Mouse (Mus musculus): Measurements from ENCODE around the gene Brd4. TPM values are rescaled to one million over a fixed set of nuclear protein-coding genes. Genes with fewer than 3 reads are reported as not detected.

Gene Brd4
- polyA plus RNA-seq (2015; fragmentation: Nextera tagmentation; extraction: Ambion mirVana), result 58.8 and 64.2 TPM in 2 replicates

DNA sequence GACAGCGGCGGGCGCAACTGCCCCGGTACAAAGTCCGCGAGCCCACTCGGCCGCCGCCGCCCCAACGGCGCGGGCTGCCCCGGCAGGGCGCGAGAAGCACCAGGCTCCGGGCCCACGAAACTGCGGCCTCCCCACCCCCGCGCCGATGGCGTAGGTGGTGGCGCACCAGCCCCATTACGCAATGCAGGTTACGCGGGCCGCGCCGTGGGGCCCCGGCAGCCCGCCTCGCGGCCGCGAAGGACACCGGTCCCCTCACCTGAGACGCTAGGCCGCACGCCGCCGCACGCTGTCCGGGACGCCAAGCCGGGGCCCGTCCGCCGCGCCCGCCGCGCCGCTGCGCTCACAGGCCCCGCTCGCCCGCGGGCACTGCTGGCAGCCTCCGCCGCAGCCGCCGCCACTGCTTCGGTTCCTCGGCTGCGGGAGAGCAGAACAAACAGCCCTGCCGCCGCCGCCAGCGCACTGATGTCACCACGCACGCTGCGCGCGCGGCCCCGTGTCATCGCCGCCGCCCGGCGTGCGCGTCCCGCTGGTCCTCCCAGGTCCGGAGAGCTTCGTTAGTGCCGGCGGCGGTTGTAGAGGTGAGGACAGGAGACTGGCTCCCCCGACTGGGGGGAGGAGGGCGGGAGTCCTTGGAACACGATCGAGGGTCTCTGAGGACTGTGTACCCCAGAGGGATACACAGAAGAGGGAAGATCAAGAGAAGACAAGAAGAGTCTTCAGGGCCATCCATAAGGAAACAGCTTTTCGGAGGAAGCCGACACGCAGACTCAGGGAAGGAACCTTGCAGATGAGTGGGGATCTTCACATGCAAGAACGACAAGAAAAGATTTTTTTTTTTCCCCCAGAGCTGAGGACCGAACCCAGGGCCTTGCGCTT, at the start of gene Brd4:
Gene Brd4, minus strand, starts transcription at position 461 of the 876 bp plus-strand sequence.
- H3K4me2 ChIP-seq, result peak within 1 kb of the TSS; percentile 85
- ATAC-seq (ENCODE audit: extremely low read depth, insufficient number of reproducible peaks, low FRiP score, low TSS enrichment), result peak; percentile 82
- peak within 1 kb of the TSS; percentile 77 for H3K4me3 ChIP-seq
- WGBS, result under 1% methylated on average over 81 of the region's 100 CpGs
- peak within 1 kb of the TSS; percentile 99 for H3K27ac ChIP-seq (replicated peaks)
- H3K4me1 ChIP-seq, result peaks cover 36% of the 10 kb centered on the region
- no peaks in the 10 kb centered on the region for H3K27me3 ChIP-seq (replicated peaks)
- no peaks in the 10 kb centered on the region for H3K36me3 ChIP-seq
- H3K9me3 ChIP-seq, result no peaks in the 10 kb centered on the region
- H3K9ac ChIP-seq, result peak within 1 kb of the TSS; percentile 95

DNA sequence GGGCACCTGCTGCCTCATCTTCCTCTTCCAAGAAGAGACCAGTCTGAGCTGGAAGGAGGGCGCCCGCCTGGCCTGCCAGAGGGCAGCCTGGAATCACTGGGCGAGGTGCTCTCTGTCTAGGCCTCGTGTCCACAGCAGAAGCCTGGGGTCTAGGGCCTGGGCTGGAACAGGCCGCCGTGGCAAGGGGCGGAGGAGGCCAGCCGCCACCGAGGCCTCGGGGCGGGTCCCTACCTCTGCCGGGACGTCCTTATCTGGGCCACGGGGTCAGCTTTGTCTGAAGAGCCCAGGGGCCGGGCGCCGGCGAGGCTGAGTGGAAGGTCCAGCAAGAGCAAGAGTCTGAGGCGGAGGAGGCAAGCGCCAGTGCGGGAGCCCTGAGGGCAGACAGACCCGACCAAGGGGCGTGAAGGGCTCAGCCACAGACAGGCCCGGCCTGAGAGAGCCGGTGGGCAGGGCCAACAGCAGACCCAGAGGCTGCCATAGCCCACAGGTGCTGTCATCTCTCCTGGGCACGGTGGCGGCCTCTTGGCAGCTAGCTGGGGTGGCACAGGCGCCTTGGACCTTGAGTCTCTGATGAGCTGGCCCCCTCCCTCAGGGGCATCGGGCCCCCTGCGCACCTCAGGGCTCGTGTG, 49.3 kb upstream of the Brd4 start:
- ATAC-seq (ENCODE audit: extremely low read depth, insufficient number of reproducible peaks, low FRiP score, low TSS enrichment), result no peak
- 55% methylated on average over 31 of the region's 31 CpGs for WGBS
- Histone ChIP-seq H3K4me2 (no peak overlapping the region), H3K4me3 (no peak overlapping the region), H3K27me3 (replicated peaks) (no peaks in the 10 kb centered on the region), H3K9me3 (no peaks in the 10 kb centered on the region), H3K27ac (replicated peaks) (no peak overlapping the region), H3K4me1 (no peaks in the 10 kb centered on the region), H3K9ac (no peak overlapping the region), H3K36me3 (peaks cover 96% of the 10 kb centered on the region)

- H3K4me1 ChIP-seq, result peaks cover 5% of the 10 kb centered on the region
- no peak overlapping the region for H3K9ac ChIP-seq
- no peak overlapping the region for H3K4me2 ChIP-seq
- no peak for ATAC-seq (ENCODE audit: extremely low read depth, insufficient number of reproducible peaks, low FRiP score, low TSS enrichment)
- H3K4me3 ChIP-seq, result no peak overlapping the region
- H3K36me3 ChIP-seq, result peaks cover 87% of the 10 kb centered on the region
- no peak overlapping the region for H3K27ac ChIP-seq (replicated peaks)
- H3K9me3 ChIP-seq, result no peaks in the 10 kb centered on the region
- H3K27me3 ChIP-seq (replicated peaks), result no peaks in the 10 kb centered on the region
These were observed 43.0 kb upstream of the Brd4 start for GRCm38 (mm10) chr17:32327501-32327900.

GRCm38 (mm10) chr17:32322809-32323208, 38.3 kb upstream of the Brd4 start:
- peak overlapping the region; percentile 90; the same call in 1 of the 2 replicates for H3K4me2 ChIP-seq
- no peak for ATAC-seq (ENCODE audit: extremely low read depth, insufficient number of reproducible peaks, low FRiP score, low TSS enrichment)
- H3K27ac ChIP-seq (replicated peaks), result no peak overlapping the region
- no peaks in the 10 kb centered on the region for H3K9me3 ChIP-seq
- no peaks in the 10 kb centered on the region for H3K27me3 ChIP-seq (replicated peaks)
- 93% methylated on average over 1 of the region's 1 CpGs for WGBS
- 0 out of 2 replicates have a peak overlapping the region, but pooled peaks have one; percentile 8 for H3K9ac ChIP-seq
- H3K4me3 ChIP-seq, result no peak overlapping the region
- peaks cover 36% of the 10 kb centered on the region for H3K4me1 ChIP-seq
- H3K36me3 ChIP-seq, result peaks cover 51% of the 10 kb centered on the region

DNA sequence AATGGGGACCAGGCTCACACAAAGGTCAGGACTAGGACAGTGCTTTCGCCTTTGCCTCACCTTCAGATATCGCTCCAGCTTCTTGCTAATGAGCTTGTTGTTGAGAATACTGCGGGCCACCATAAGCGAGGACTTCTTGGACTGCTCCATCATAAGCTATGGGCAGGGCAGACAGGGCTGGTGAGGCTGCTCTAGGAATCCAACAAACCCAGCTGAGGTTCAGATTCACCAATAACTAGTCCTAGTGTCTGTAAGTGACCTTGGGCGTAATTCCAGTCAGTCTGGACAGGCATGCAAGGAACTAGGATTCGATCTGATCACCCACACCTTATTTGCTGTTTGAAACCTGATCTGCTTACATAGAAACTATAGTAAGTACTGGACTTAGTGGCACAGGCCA, 37.3 kb upstream of the Brd4 start:
- Histone ChIP-seq H3K27me3 (replicated peaks) (no peaks in the 10 kb centered on the region), H3K4me3 (peak overlapping the region; percentile 95), H3K4me1 (peaks cover 38% of the 10 kb centered on the region), H3K27ac (replicated peaks) (peak overlapping the region; percentile 98), H3K4me2 (peak overlapping the region; percentile 90), H3K9me3 (no peaks in the 10 kb centered on the region), H3K9ac (peak overlapping the region; percentile 87), H3K36me3 (peaks cover 54% of the 10 kb centered on the region)
- ATAC-seq (ENCODE audit: extremely low read depth, insufficient number of reproducible peaks, low FRiP score, low TSS enrichment), result no peak
- 13% methylated on average over 6 of the region's 6 CpGs for WGBS

- ATAC-seq (ENCODE audit: extremely low read depth, insufficient number of reproducible peaks, low FRiP score, low TSS enrichment), result peak; percentile 65; the same call in 1 of the 2 replicates
- peaks cover 38% of the 10 kb centered on the region for H3K4me1 ChIP-seq
- H3K9me3 ChIP-seq, result no peaks in the 10 kb centered on the region
- H3K36me3 ChIP-seq, result peaks cover 54% of the 10 kb centered on the region
- H3K27ac ChIP-seq (replicated peaks), result peak overlapping the region; percentile 98
- peak overlapping the region; percentile 87 for H3K9ac ChIP-seq
- peak overlapping the region; percentile 95 for H3K4me3 ChIP-seq
- under 1% methylated on average over 23 of the region's 23 CpGs for WGBS
- no peaks in the 10 kb centered on the region for H3K27me3 ChIP-seq (replicated peaks)
- peak overlapping the region; percentile 90 for H3K4me2 ChIP-seq
These were observed 36.8 kb upstream of the Brd4 start for GRCm38 (mm10) chr17:32321390-32321734.

- Histone ChIP-seq H3K4me1 (peaks cover 38% of the 10 kb centered on the region), H3K36me3 (peaks cover 54% of the 10 kb centered on the region), H3K9ac (peak within 1 kb of the TSS; percentile 96), H3K9me3 (no peaks in the 10 kb centered on the region), H3K27me3 (replicated peaks) (no peaks in the 10 kb centered on the region), H3K4me2 (peak within 1 kb of the TSS; percentile 90), H3K4me3 (peak within 1 kb of the TSS; percentile 95), H3K27ac (replicated peaks) (peak within 1 kb of the TSS; percentile 98)
- peak; percentile 96 for ATAC-seq (ENCODE audit: extremely low read depth, insufficient number of reproducible peaks, low FRiP score, low TSS enrichment)
- under 1% methylated on average over 83 of the region's 83 CpGs for WGBS
These were observed 36.3 kb upstream of the Brd4 start, which contains the start of gene Akap8 for GRCm38 (mm10) chr17:32320597-32321389. TSS of gene Akap8 (minus strand) at chr17:32321238.

GRCm38 (mm10) chr17:32319950-32320349, 35.4 kb upstream of the Brd4 start:
- no peak for ATAC-seq (ENCODE audit: extremely low read depth, insufficient number of reproducible peaks, low FRiP score, low TSS enrichment)
- Histone ChIP-seq H3K36me3 (peaks cover 54% of the 10 kb centered on the region), H3K27ac (replicated peaks) (peak overlapping the region; percentile 98), H3K9me3 (no peaks in the 10 kb centered on the region), H3K4me1 (peaks cover 38% of the 10 kb centered on the region), H3K4me2 (peak overlapping the region; percentile 90), H3K9ac (peak overlapping the region; percentile 96), H3K4me3 (peak overlapping the region; percentile 95), H3K27me3 (replicated peaks) (no peaks in the 10 kb centered on the region)
- under 1% methylated on average over 7 of the region's 7 CpGs for WGBS

DNA sequence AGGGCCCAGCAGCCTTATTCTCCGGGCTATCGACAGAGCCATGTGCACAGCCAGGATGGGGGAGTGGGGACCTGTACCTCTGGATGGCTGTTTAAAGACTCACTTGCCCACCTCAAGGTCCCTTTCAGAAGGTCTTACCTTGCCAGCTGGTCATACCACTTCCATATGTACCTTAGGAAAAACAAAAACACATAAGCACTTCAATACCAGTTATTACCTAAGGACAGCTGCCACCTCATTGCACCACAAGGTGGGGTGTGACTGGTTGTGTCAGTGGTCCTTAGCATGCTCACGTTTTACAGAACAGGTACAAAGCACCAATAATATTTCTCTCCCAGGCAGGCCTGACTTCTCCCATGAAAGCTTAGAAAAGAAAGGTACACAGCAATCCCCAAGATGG, 33.2 kb upstream of the Brd4 start:
- Histone ChIP-seq H3K27ac (replicated peaks) (no peak overlapping the region), H3K4me2 (no peak overlapping the region), H3K4me3 (no peak overlapping the region), H3K9me3 (no peaks in the 10 kb centered on the region), H3K4me1 (peaks cover 34% of the 10 kb centered on the region), H3K9ac (no peak overlapping the region), H3K36me3 (peaks cover 60% of the 10 kb centered on the region), H3K27me3 (replicated peaks) (no peaks in the 10 kb centered on the region)
- WGBS, result 80% methylated on average over 3 of the region's 3 CpGs
- no peak for ATAC-seq (ENCODE audit: extremely low read depth, insufficient number of reproducible peaks, low FRiP score, low TSS enrichment)

- ATAC-seq (ENCODE audit: extremely low read depth, insufficient number of reproducible peaks, low FRiP score, low TSS enrichment), result no peak
- 93% methylated on average over 8 of the region's 8 CpGs for WGBS
- Histone ChIP-seq H3K4me2 (no peak overlapping the region), H3K27ac (replicated peaks) (no peak overlapping the region), H3K9ac (no peak overlapping the region), H3K4me1 (peaks cover 28% of the 10 kb centered on the region), H3K36me3 (peaks cover 66% of the 10 kb centered on the region), H3K9me3 (no peaks in the 10 kb centered on the region), H3K27me3 (replicated peaks) (no peaks in the 10 kb centered on the region), H3K4me3 (no peak overlapping the region)
These were observed 32.5 kb upstream of the Brd4 start for GRCm38 (mm10) chr17:32317032-32317431.

DNA sequence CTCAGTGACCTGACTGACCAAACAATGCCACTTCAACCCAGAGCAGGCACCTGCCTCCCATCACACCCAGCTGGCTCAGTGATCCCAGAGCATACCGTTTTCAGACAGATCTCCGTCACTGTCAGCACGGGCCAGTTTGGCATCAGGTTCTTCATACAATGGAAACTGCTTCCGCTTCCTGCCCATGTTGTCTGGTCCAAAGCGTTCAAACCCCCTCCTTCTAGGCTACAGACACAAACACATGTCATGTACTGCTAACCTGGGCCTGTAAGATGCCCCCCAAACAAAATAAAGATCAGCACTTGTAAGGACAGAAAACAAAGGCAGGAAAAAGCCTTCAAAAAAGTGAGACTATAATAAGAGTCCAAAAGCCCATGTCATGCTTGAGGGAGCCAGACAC, 31.0 kb upstream of the Brd4 start:
- no peak overlapping the region for H3K4me2 ChIP-seq
- no peak overlapping the region for H3K27ac ChIP-seq (replicated peaks)
- 88% methylated on average over 5 of the region's 5 CpGs for WGBS
- H3K4me1 ChIP-seq, result peaks cover 24% of the 10 kb centered on the region
- no peaks in the 10 kb centered on the region for H3K9me3 ChIP-seq
- H3K36me3 ChIP-seq, result peaks cover 81% of the 10 kb centered on the region
- H3K9ac ChIP-seq, result no peak overlapping the region
- no peaks in the 10 kb centered on the region for H3K27me3 ChIP-seq (replicated peaks)
- ATAC-seq (ENCODE audit: extremely low read depth, insufficient number of reproducible peaks, low FRiP score, low TSS enrichment), result no peak
- H3K4me3 ChIP-seq, result no peak overlapping the region
